Comparison of ENCODE assay signal across 13 mouse cellular contexts in the genomic region with DNA sequence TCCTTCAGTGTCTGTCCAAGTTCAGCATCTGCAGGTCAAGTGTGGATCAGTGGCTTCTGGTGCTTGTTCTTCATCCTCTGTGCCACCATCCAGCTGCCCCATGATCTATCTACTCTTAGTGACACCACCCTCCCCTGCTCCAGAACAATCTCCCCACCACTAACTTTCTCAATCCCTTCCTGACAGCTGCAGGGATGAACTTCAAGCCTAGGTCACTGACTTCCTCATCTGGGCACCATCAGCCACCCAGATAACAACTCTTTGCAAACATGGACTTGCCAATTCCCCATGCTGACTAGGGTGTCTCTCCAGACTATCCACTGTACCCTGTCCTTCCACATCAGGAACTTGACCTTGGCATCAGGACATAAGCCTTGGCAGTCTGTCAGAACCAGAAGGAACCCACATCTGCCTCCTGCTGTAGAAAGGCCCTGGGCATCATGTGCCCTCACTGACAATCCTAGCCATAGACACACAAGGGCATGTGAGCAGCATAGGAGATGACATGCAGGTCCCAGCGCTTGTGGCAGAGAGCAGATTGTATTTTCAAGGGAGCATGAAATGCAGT.
"Had no signal": no experiment of that assay in that cellular context is flagged by ENCODE, and none has a peak within 500 bp of the region (broad histone marks: within the 10 kb centered on the region; RNA-seq: fewer than 3 reads in every experiment).

No protein-coding gene starts in this region.

- H3K27ac ChIP-seq: layer of hippocampus, adult 2 months; limb, embryonic 13.5 days; liver, embryonic 12.5 days; lung, embryonic 15.5 days; macrophage; midbrain, embryonic 13.5 days had no signal

- DNase-seq: kidney, postnatal 4 days; left cerebral cortex, postnatal 4 days; lung, postnatal 14 days; spleen, adult 18-20 months; thymus, adult 2 months; thymus, postnatal 25 days had no signal

- H3K9ac ChIP-seq: limb, embryonic 13.5 days; liver, embryonic 12.5 days; lung, embryonic 15.5 days; midbrain, embryonic 13.5 days had no signal

- ATAC-seq: intestine, postnatal 0 days; liver, embryonic 12.5 days; midbrain, embryonic 13.5 days had no signal

- H3K27me3 ChIP-seq: midbrain, embryonic 13.5 days had no signal

- H3K4me2 ChIP-seq: limb, embryonic 13.5 days; liver, embryonic 12.5 days; lung, embryonic 15.5 days; midbrain, embryonic 13.5 days had no signal

- H3K4me3 ChIP-seq: layer of hippocampus, adult 2 months; limb, embryonic 13.5 days; liver, embryonic 12.5 days; lung, embryonic 15.5 days; midbrain, embryonic 13.5 days had no signal

- H3K9me3 ChIP-seq: liver, embryonic 12.5 days; lung, embryonic 15.5 days; midbrain, embryonic 13.5 days had no signal

- H3K36me3 ChIP-seq: limb, embryonic 13.5 days; liver, embryonic 12.5 days; lung, embryonic 15.5 days; midbrain, embryonic 13.5 days had no signal
